Mouse (Mus musculus): ENCODE results near the gene Nfatc2. TPM values are rescaled to one million over a fixed set of nuclear protein-coding genes. Genes with fewer than 3 reads are reported as not detected.

The Nfatc2 gene
- total RNA-seq, 2 experiments from 2014 or later, result 0.46 to 1.7 TPM

DNA sequence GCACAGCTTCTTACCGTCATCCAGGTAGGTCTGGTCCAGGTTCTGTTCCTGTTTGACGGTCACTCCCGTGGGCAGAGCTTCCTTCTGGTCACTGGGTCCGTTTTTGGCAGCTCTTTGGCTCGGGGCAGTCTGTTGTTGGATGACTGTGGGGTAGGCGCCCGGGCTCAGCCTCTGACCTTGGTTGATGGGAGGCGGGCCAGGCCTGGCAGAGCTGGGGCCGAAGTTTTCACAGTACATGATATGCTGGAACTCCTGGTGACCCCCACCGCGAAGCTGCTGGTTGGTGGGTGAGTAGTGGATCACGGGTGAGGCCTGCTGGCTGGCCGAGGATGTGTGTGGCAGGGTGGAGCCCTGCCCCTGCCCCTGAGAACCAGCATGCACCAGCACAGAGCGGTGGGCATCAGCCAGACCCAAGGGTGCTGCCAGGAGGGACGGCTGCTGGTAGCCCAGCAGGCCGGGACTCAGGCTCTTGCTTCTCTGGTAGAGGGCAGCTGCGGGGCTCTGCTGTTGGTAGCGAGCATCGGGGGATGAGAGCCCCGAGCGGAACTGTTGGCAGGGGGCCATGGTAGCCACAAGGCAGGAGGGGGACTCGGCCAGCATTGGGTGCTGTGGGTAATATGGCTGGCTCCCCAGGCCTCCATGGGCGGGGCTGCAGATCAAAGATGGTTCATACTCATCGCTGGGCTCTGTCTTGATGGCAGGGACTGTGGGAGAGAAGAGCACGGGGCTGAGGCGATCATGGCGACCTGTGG lies 96.8 kb downstream of the Nfatc2 start:
- no peak for ATAC-seq (replicated peaks; ENCODE audit: poor library complexity, severe bottlenecking)

DNA sequence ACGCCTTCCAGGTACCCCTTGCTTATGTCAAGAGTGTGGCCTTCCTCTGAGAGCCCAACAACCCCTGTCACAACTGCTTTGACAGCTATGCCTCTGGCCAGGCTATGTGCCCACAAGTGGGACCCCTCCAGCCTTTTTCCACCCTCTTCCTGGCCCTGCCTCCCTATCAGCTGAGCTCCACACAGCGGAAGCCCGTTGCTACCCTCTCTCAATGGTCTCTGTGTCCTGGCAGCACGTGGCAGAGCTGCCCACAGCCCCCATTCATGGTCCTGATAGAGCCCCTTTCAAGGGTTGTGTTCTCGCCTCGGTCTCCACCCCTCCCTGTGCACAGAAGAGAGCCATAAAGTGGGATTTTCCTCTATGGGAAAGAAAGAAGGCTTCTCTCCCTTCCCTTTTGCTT lies 97.7 kb downstream of the Nfatc2 start:
- no peak for ATAC-seq (replicated peaks; ENCODE audit: poor library complexity, severe bottlenecking)

DNA sequence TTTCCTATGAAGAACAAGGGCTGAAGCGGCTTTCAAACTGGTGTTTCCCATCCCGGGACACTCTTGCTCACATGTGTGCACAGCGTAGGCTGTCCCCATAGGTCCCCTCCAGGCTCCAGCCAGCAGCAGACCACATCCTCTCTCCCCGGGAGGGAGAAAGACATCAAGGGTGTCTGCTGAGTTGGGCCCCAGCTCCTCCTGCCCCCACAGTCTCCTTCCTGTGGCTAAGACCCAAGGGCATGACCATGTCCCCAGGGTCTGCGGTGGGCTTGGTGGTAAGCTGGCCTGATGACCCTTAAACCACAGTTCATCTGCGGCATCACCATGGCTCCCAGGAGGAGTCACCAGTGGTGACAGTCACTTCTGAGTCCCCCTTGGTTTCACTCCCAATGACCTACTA lies 100.7 kb downstream of the Nfatc2 start:
- ATAC-seq (replicated peaks; ENCODE audit: poor library complexity, severe bottlenecking), result peak; percentile 53

DNA sequence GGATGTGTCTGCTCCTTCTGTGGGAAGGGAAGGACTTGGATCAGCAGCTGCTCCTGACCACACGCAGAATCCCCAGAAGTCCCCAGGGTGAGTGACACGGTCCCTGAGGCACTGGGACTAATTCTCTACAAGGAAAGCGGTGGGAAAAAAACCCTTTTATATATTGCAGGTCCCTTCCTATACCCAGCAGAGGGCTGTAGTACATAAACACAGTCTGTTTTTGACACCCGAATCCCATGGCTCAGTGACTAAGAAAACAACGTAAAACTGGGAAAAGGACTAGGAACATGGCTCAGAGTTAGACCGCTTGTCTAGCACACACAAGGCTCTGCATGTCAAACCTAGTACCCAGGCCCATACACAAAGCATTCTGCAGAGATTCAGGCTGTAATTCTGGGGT lies 101.2 kb downstream of the Nfatc2 start:
- no peak for ATAC-seq (replicated peaks; ENCODE audit: poor library complexity, severe bottlenecking)

DNA sequence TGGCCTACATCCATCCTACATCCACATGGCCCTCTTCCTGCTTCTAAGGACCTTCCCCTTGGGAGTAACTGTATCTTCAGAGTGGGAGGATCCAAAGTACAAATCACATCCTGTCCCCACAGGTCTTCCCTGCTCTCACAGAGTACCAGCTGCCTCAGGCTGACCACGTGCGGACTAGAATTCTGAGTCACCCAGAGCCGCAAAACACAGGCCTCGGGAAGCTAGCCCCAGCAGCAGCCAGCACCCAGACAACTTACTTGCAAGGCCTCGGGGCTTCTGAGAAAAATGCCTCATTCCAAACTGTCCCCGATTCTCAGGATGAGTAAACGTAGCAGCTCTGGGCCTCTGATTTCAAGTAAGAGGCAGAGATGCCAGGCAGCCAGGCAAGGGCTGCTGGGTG lies 109.7 kb downstream of the Nfatc2 start:
- no peak for ATAC-seq (replicated peaks; ENCODE audit: poor library complexity, severe bottlenecking)

DNA sequence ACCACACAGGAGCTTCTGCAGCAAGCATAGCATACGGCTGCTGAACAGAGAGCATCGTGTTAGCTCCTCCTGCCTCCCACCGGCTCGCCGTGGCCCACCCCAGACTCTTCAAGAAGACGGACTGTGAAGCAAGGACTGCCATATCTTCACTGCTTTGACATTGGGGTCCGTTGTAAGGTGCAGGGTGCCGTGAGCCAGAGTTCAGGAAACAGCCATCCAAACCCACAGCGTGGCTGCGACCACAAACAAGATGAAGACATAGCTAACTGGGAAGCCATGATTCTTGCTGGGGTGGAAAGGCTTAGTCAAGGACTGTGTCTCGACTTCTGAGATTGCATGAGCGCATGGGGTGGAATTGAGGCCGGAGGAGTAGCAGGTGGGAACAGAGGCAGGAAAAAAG lies 111.5 kb downstream of the Nfatc2 start:
- peak; percentile 72 for ATAC-seq (replicated peaks; ENCODE audit: poor library complexity, severe bottlenecking)

DNA sequence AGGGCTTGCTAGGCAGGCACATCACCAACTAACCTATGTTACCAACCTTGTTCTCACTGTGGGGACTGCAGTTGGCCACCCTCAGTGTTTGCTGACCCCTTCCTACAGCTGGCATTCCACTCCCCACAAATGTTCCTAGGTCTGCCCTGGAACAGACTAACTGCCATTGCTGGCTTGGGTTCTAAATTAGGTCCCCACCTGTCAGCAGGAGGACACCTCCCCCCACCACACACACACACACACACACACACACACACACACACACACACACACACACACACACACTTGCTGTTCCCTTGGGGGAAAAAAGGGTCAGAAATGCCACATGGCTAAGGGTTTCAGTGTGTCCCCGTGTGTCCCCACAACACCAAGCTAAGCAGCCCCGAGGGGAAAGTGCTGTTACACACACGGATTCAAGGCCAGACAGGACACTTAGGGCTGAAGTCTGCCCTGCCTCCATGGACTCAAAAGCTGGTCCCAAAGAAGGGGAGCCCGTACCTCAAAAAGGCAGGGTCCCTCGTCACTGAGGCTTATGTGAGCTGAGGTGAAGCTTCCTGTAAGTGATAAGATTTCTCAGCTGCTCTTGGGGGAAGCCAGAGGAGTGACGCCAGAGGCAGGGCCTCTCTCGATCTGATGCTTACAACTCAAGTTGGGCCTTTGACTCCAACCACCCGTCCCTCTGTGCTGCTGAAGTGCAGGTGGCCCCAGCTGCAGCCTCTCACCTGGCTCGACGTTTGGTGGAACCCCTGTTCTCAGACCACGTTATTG lies 113.1 kb downstream of the Nfatc2 start:
- no peak for ATAC-seq (replicated peaks; ENCODE audit: poor library complexity, severe bottlenecking)

DNA sequence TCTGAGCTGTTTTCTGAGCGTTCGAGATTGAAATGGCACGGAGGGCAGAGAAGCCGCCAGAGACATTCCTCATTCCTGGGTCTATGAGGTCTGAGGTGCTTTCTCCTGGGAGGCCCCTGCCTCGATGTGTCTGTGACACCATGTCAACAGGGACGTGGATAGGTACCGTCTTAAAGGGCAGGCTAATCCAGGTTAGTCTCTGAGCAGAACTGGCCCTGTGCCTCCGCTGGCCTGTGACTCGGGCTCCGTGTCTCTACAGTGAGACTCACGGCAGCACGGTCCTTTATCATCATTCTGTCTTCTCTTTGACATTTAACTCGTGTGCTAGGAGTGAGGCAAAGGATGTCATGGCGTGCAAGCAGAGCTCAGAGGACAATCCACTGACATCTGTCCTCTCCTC lies 120.3 kb downstream of the Nfatc2 start:
- no peak for ATAC-seq (replicated peaks; ENCODE audit: poor library complexity, severe bottlenecking)

DNA sequence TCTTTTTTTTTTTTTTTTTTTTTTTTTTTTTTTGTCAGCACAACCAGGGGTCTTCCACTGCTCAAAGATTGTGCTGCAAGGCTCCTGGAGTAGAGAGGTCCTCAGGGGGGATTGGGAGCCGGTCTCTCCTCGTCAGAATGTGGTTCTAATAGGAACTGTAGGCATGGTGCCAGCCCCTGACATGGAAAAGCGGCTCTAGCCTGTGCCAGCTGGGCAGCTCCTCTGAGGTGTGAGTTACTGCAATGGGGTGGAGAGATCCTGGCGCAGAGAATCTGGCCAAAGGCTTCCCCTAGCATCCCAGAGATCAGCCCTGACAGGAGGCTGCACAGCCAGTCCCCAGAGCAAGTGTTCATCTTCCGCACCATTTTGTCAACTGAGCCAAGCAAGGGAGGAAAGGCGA lies 120.8 kb downstream of the Nfatc2 start:
- ATAC-seq (replicated peaks; ENCODE audit: poor library complexity, severe bottlenecking), result no peak

DNA sequence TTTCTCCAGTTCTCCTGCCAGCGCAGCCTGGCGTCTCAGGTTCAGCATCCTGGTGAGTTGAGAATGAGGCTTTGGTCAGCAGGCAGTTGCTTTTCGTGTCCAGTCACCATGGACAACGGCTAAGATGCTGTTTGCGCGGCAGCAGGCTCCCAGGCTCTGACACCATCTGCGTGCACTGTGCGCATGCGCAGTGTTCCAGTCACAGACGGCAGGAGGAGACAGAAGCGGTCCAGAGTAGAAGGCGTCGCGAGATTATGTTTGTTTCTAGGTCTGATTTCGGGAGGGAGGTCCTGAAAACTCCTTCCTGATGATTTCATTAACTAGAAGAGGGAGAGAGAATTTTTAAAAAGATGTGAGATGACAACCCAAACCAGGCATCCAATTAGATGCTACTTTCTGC lies 121.5 kb downstream of the Nfatc2 start:
- ATAC-seq (replicated peaks; ENCODE audit: poor library complexity, severe bottlenecking), result no peak

DNA sequence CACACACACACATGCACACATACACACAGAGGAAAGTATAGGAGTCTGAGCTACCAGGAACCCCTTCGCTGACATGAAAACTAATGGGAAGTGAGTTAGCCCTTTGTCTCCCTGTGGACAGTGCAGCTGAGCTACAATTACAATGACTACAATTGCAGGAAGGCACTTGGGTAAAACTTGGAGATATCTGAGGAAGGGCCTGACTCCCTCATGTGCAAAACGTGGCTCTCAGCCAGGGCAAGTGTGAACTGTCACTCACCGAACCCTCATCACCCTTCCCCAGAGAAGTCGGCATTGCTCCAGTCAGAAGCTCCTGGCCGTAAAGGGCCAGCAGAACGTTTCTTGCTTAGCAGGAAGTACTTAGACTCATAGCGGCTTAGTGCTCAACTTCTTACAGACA lies 123.0 kb downstream of the Nfatc2 start:
- ATAC-seq (replicated peaks; ENCODE audit: poor library complexity, severe bottlenecking), result peak; percentile 43

DNA sequence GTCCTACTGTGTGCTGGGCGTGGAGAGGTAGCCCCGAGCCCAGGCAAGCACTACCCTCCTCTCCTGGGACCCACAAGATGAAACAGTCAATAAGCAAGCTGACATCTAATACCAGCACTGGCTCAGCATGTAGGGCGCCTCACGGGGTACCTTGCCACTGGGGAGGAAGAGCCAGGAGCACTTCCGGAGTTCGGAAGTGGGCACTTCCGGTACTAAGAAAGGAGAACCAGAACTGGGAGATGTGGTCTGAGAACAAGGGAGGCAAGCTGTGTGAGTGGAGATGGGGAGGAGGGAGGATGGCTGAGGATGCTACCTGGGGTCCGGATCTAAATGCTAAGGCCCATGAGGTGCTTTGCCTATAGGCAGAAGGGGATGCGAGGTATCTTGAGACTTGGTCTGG lies 128.0 kb downstream of the Nfatc2 start:
- ATAC-seq (replicated peaks; ENCODE audit: poor library complexity, severe bottlenecking), result peak; percentile 38

DNA sequence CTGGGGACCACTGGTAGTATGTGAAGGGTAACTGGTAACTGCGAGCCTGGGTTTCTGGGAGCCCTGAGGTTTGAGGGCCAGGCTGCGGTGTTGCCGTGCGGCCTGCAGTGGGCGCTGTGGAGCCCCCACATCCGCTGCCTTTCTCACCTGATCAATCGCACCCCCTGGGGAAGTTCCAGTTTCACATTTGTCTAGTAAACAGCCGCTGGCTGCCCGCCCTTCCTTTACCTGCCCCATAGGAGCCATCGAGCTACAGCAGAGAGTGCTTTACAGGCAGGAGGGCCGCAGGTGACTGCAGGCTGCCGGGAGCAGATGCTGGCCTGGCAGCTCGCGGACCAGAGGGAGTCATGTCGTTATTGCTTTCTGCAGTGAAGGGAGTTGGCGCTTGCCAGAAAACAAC lies 128.6 kb downstream of the Nfatc2 start:
- ATAC-seq (replicated peaks; ENCODE audit: poor library complexity, severe bottlenecking), result peak; percentile 84

DNA sequence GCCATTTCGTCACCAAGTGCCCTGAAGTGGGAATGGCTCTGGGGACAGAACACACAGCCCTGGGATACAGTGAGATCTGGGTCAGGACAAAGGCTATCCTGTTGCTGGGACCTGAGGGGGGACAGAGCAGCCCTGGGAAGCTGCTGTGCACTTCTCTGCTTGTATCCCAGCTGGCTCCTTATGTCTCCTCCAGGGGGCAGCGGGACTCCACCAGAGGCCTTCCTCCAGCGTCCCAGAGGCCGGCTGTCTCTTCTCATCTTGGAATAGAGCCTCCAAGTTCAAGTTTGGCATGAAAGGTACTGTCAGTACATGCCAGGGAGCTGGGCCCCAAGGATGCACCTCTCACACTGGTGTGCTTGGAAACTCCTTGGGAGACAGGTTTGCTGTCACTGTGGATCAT lies 132.4 kb downstream of the Nfatc2 start:
- peak; percentile 54 for ATAC-seq (replicated peaks; ENCODE audit: poor library complexity, severe bottlenecking)

DNA sequence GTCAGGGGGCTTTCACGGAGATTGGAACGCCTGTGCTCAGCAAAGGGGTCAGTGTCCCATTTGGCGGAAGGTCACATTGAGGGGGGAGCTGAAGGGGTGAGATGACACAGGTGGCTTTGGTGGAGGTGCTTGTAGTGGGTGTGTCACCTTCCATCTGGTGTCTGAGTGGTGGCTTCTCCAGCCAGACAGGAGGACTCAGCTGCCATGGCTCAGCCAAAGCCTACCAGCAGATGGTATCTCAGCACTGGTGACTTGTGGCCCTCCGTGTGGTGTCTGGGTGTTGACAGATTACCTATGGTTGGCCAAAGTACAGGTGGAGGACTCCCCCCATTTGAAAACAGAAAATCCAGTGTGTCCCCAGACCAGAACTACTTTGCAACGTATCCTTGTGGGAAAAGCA lies 134.3 kb downstream of the Nfatc2 start:
- no peak for ATAC-seq (replicated peaks; ENCODE audit: poor library complexity, severe bottlenecking)

DNA sequence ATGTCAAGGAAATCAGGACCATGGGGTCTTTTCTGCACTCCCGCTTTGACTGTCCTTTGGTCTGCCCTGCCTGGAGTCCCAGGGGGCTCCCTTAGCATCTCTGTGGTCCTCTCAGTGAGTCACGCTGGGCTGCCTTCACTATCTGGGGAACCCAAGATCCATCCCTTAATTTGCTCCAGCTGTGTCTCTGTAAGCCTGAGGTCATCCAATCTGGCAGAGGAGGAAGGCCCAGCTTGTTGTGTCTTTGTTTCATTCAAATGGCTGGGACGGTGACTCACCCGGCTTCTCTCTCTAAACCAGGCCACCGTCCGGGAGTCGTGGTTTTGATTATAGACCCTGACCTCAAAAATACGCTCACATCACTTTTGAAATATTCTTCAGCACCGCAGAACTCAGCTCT lies 135.4 kb downstream of the Nfatc2 start:
- no peak for ATAC-seq (replicated peaks; ENCODE audit: poor library complexity, severe bottlenecking)

DNA sequence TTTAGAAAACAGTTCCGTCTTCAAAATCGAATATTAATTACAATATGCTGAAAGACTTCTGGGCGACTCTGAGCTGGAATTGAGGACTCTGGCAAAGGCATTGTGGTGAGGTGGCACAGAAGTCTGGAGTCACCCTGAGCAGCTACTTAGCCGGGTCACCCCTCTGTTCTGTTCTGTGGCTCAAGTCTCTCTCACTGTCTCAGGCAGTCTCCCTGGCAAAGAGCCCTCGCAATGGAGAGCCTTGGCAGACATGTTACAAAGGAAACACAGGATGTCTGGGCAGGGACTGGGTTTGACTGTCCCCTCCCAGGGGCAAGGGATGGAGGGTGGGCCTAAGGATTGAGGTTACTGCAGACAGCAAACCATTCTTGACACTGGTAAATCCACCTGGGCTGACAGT lies 135.8 kb downstream of the Nfatc2 start:
- ATAC-seq (replicated peaks; ENCODE audit: poor library complexity, severe bottlenecking), result no peak

DNA sequence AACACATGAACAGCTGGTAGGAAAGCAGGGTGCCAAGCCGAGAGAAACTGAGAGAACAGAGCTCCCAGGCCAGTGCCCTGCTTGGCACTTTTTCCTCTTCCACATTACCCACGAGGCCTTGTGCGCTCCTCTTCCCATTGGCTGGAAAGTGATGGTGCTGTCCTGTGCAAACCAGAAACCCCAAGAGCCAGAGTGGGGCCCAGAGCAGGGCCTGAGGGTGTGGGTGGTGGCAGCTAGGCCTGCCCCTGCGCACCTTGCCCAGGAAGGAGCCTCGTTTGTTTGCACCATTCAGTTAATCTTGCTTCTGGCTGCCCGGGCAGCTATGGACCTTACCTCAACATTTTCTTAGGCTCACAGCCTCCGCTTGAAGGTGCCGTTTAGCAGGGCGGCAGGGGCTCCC lies 139.6 kb downstream of the Nfatc2 start:
- no peak for ATAC-seq (replicated peaks; ENCODE audit: poor library complexity, severe bottlenecking)

DNA sequence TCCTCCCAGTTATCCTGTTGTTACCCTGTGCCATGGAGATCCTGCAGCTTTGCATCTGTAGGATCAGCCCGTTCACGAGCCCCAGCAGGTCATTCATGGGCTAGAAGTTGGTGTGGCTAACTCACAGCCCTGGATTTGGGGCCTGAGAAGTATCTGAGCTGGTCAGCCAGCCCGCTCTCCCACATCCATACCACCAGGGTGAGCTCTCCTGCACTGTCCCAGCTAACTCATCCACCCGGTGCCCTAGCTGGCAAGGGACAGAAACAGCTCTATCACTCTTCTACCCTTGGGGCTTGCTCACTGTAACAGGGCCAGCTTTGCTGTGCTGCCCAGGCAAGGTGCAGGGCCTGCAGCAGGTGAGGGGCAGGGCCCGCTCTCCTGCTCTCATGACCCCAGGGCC lies 141.8 kb downstream of the Nfatc2 start:
- ATAC-seq (replicated peaks; ENCODE audit: poor library complexity, severe bottlenecking), result peak; percentile 47; the same call in 1 of the 2 replicates

DNA sequence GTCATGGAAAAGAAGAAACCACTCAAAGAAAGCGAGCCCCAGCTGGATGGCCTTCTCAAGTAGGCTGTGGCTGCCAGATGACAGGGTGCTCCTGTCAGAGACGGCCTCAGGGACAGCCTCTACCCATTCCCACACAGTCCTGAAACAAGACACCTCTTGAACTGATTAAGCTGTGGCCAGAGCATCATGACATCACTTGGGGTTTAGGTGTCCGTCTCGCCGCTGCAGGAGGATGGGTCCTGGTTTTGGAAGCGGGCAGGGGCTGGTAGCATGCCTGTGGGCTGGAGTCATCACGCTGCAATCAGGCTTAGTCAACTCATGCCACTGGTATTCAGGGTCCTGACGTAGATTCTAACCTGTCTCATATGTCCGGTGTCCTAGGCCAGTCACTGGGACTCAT lies 142.9 kb downstream of the Nfatc2 start:
- no peak for ATAC-seq (replicated peaks; ENCODE audit: poor library complexity, severe bottlenecking)

DNA sequence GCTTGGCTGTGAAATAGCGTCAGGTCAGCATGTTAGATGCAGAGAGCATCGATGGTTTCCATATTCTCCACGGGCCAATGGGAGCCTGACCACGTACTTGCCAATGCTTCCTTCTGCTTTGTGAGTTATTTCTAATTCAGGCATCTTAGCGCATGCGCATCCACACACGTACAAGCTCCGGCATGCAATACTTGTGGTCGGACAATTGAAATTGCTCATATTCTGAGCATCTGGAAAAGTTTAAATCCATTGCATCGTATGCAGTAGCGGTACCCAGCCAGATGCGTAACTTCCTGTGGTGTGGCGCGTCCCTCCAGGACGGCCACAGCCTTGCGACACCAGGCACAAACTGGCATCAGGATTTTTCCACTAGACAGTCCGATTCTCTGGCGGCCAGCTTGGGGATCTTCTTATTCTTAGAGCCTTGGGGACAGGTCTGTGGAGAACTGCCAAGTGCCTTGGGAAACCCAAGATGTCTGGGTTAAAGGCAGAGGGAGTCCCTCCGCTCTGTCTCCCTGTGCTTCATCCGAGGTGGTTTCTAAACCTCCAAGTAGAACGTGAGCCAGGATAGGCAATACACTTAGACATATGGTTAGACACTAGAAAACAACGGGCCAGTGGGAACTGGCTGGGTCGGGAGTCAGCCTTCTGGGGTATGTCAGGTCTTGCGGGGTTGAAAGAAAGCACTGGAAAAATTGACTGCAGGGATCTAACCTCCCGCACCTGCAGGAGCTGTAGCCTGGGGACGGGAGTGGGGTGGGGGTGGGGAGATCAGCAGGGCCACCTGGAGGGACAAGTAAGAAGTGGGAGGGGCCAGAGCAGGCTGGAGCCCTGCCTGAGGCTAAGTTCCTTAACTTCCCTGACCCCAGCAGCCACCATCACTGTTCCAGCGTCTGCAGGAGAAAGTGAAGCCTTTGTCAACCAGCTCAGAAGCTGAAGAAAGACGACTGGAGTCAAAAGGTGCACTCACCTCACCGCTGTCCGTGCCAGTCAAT lies 149.4 kb downstream of the Nfatc2 start:
- peak; percentile 83 for ATAC-seq (replicated peaks; ENCODE audit: poor library complexity, severe bottlenecking)
